Mouse (Mus musculus): Measurements from ENCODE around the gene Zfp628. TPM values are rescaled to one million over a fixed set of nuclear protein-coding genes. Genes with fewer than 3 reads are reported as not detected.
"Not testable (repeated sequence)": the region's sequence is repeated elsewhere in the genome, so short reads cannot be mapped to it uniquely, and the experiment has no call there.

The Zfp628 gene
- 4.8 and 5.0 TPM in 2 replicates for polyA plus RNA-seq (2014; fragmentation: Nextera tagmentation; extraction: Ambion mirVana)

DNA sequence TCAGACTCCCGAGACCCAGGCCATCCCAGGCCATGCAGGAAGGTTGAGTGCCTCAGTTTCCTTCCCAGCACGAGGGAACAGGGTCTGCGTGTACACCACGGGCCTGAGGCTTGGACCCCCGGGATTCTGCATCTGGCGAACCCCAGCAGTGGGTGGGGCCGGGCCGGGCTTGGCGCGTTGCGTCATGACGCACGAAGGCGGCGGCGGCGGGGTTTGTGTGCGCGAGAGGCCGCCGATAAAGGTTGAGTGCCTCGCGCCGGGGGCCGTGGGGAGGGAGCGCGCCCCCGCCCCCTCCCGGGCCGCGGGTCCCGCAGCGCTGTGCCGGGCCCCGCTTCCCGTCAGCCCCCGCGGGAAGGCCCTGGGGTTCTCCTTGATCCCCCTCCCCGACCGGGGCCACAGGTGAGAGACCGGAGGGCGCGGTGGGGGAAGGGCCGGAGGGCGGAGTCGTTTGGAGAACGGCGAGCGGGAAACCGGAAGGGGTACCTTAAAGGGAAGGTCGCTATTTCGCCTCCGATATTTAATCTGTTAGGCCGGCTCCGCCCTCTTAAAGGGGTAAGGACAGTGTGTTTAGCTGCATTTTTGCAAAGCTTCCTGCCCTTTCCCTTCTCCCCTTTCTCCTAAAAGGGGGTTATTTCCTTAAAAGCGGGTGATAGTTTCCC, at the start of gene Zfp628:
Gene Zfp628, plus strand, starts transcription at position 211 of the 659 bp plus-strand sequence.
- peak; percentile 91 for ATAC-seq (replicated peaks; ENCODE audit: low FRiP score)
- Histone ChIP-seq H3K4me3 (ENCODE audit: low read depth, low read length) (peak within 1 kb of the TSS; percentile 70), H3K27me3 (ENCODE audit: control insufficient read depth, insufficient read depth, low read length) (no peaks in the 10 kb centered on the region), H3K36me3 (ENCODE audit: control insufficient read depth, insufficient read depth, low read length) (peaks cover 3% of the 10 kb centered on the region; the same call in 1 of the 2 replicates), H3K4me2 (ENCODE audit: low read depth, low read length, severe bottlenecking) (peak within 1 kb of the TSS; percentile 90), H3K9me3 (ENCODE audit: control insufficient read depth, low read length) (no peaks in the 10 kb centered on the region), H3K9ac (ENCODE audit: low read length) (peak within 1 kb of the TSS; percentile 94), H3K27ac (ENCODE audit: low read depth, low read length) (peak within 1 kb of the TSS; percentile 81), H3K4me1 (replicated peaks; ENCODE audit: control insufficient read depth, insufficient read depth, low read length) (peaks cover 7% of the 10 kb centered on the region; the same call in 1 of the 2 replicates)
- WGBS = under 1% methylated on average over 56 of the region's 56 CpGs
- DNase-seq (ENCODE audit: low spot score) = peak; percentile 96

DNA sequence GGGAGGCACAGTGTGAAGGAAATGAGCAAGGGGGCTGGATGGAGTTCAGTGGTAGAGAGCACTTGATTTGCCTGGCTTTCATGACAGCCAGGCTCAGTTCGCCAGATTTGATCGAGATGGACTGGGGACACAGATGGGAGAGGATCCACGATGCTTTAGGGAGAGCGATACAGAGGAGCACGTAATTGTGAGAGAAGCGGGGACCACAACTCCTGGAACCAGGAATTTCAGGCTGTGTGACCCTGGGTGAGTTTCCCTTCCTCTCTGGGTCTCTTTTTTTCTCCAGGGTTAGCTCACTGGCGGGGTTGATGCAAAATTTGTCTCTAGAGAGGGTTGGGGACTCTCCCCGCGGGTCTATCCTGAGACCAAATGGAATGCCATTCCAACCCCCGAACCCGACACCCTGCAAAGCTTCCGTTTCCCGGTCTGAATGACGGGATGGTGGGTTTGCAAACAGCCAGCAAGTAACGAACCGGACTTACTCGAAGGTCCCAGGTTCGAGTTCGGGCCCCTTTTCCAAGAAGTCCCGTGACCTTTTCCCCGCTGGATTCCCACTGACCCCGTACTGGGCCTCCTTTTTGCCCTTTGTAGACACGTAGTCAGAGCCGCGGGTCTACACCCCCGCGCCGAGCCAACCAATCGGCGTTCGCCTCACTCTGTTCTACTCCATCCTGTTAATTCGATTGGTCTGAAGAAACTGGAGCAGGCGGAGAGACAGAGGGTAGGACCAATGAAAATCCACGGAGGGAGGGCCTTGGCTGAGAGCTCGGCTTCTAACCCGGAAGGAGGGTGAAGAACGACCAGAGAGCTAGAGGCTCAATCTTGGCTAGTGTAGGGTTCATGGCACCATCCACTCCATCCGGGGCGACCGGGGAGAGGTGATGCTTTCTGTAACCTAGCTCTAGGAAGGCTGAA, 49.2 kb upstream of the Zfp628 start:
- H3K27me3 ChIP-seq (ENCODE audit: control insufficient read depth, insufficient read depth, low read length) = no peaks in the 10 kb centered on the region
- H3K36me3 ChIP-seq (ENCODE audit: control insufficient read depth, insufficient read depth, low read length) = no peaks in the 10 kb centered on the region
- ATAC-seq (replicated peaks; ENCODE audit: low FRiP score) (peak; percentile 100), DNase-seq (ENCODE audit: low spot score) (peak; percentile 95)
- H3K9me3 ChIP-seq (ENCODE audit: control insufficient read depth, low read length) = no peaks in the 10 kb centered on the region
- H3K4me3 ChIP-seq (ENCODE audit: low read depth, low read length) = peak overlapping the region; percentile 58
- peak overlapping the region; percentile 70 for H3K4me2 ChIP-seq (ENCODE audit: low read depth, low read length, severe bottlenecking)
- H3K27ac ChIP-seq (ENCODE audit: low read depth, low read length) = no peak overlapping the region
- H3K9ac ChIP-seq (ENCODE audit: low read length) = peak overlapping the region; percentile 64
- WGBS = 4% methylated on average over 40 of the region's 40 CpGs
- peaks cover 6% of the 10 kb centered on the region; the same call in 1 of the 2 replicates for H3K4me1 ChIP-seq (replicated peaks; ENCODE audit: control insufficient read depth, insufficient read depth, low read length)

DNA sequence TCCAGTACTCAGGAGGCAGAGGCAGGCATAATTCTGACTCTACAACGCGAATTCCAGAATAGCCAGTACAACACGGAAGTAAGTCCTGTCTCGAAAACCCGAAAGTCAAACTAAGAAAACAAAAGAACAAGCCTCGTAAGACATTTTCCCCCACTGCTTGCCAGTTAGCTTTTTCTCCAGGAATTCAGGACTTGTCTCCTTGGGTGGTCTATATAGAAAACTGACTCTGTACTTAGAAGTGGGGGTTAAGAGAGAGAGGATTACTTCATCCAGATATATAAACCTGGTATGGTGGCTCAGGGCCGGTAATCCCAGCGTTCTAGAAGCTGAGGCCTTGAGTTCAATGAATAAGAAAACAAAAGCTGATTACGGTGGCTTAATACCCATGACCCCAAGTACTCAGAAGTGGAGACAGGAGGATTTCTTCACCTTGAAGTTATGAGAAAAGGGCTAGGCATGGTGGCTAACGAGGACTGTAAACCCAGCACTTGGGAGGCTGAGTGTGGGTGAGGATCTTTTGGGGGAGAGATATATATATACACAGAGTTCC, 48.3 kb upstream of the Zfp628 start:
- ATAC-seq (replicated peaks; ENCODE audit: low FRiP score) (no peak), DNase-seq (ENCODE audit: low spot score) (no peak)
- Histone ChIP-seq H3K9ac (ENCODE audit: low read length) (peak overlapping the region; percentile 64), H3K4me3 (ENCODE audit: low read depth, low read length) (peak overlapping the region; percentile 58), H3K4me1 (replicated peaks; ENCODE audit: control insufficient read depth, insufficient read depth, low read length) (peaks cover 6% of the 10 kb centered on the region; the same call in 1 of the 2 replicates), H3K4me2 (ENCODE audit: low read depth, low read length, severe bottlenecking) (peak overlapping the region; percentile 70), H3K27ac (ENCODE audit: low read depth, low read length) (no peak overlapping the region), H3K27me3 (ENCODE audit: control insufficient read depth, insufficient read depth, low read length) (no peaks in the 10 kb centered on the region), H3K36me3 (ENCODE audit: control insufficient read depth, insufficient read depth, low read length) (no peaks in the 10 kb centered on the region), H3K9me3 (ENCODE audit: control insufficient read depth, low read length) (no peaks in the 10 kb centered on the region)
- 33% methylated on average over 10 of the region's 10 CpGs for WGBS

DNA sequence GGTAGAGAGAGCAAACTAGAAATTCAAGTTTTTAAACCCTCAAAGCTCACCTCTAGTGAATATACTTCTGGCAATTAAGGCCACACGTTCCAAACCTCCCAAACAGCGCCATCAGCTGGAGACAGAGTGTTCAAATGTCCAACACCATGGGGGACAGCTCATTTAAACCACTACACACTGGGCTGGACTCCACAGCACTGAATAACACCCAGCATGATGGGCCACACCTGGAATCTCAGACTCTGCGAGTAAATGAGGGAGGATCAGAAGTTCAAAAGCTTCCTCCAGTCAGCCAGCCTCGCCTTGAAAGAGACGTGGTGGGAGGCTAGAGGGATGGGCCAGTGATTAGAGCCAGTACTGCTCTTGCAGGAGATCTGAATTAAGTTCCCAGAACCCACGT, 44.9 kb upstream of the Zfp628 start, which contains the start of gene Isoc2b:
Gene Isoc2b, minus strand, starts transcription at position 126 of the 400 bp plus-strand sequence.
- Histone ChIP-seq H3K4me1 (replicated peaks; ENCODE audit: control insufficient read depth, insufficient read depth, low read length) (peaks cover 6% of the 10 kb centered on the region; the same call in 1 of the 2 replicates), H3K27me3 (ENCODE audit: control insufficient read depth, insufficient read depth, low read length) (no peaks in the 10 kb centered on the region), H3K4me2 (ENCODE audit: low read depth, low read length, severe bottlenecking) (no peak within 1 kb of the TSS), H3K27ac (ENCODE audit: low read depth, low read length) (no peak within 1 kb of the TSS), H3K9me3 (ENCODE audit: control insufficient read depth, low read length) (no peaks in the 10 kb centered on the region), H3K36me3 (ENCODE audit: control insufficient read depth, insufficient read depth, low read length) (no peaks in the 10 kb centered on the region), H3K4me3 (ENCODE audit: low read depth, low read length) (no peak within 1 kb of the TSS), H3K9ac (ENCODE audit: low read length) (no peak within 1 kb of the TSS)
- DNase-seq (ENCODE audit: low spot score) (no peak), ATAC-seq (replicated peaks; ENCODE audit: low FRiP score) (no peak)
- 65% methylated on average over 6 of the region's 6 CpGs for WGBS

DNA sequence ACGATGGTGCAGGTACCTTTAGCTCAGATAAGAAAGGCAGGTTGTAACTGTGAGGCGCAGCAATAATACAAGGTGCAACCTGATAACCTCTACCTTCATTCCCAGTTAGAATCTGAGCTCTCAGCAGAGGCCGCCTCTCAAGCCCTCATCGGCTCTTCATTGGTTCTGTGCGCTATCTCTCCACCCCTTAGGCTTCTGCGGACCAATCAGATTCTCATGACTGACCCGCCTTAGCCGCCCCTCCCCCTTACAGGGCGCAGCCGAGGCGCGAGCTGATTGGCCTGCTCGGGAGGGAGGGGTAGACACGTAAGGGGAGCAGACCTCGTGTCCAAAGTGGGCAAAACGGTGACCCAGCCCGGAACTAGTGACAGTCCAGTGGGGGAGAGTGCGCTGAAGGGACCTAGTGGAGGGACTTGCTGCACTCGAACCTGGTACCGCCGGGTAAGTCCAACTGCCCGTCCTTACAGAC, 38.2 kb upstream of the Zfp628 start, which contains the start of gene Isoc2a:
Gene Isoc2a, plus strand, starts transcription at position 401 of the 469 bp plus-strand sequence.
- Histone ChIP-seq H3K4me3 (ENCODE audit: low read depth, low read length) (peak within 1 kb of the TSS; percentile 38), H3K4me1 (replicated peaks; ENCODE audit: control insufficient read depth, insufficient read depth, low read length) (0 out of 2 replicates have a peak, but pooled peaks cover 5% of the 10 kb centered on the region), H3K27ac (ENCODE audit: low read depth, low read length) (no peak within 1 kb of the TSS), H3K36me3 (ENCODE audit: control insufficient read depth, insufficient read depth, low read length) (no peaks in the 10 kb centered on the region), H3K9ac (ENCODE audit: low read length) (peak within 1 kb of the TSS; percentile 59), H3K4me2 (ENCODE audit: low read depth, low read length, severe bottlenecking) (peak within 1 kb of the TSS; percentile 56), H3K9me3 (ENCODE audit: control insufficient read depth, low read length) (no peaks in the 10 kb centered on the region), H3K27me3 (ENCODE audit: control insufficient read depth, insufficient read depth, low read length) (no peaks in the 10 kb centered on the region)
- DNase-seq (ENCODE audit: low spot score) (peak; percentile 94), ATAC-seq (replicated peaks; ENCODE audit: low FRiP score) (peak; percentile 100)
- WGBS = under 1% methylated on average over 22 of the region's 22 CpGs

DNA sequence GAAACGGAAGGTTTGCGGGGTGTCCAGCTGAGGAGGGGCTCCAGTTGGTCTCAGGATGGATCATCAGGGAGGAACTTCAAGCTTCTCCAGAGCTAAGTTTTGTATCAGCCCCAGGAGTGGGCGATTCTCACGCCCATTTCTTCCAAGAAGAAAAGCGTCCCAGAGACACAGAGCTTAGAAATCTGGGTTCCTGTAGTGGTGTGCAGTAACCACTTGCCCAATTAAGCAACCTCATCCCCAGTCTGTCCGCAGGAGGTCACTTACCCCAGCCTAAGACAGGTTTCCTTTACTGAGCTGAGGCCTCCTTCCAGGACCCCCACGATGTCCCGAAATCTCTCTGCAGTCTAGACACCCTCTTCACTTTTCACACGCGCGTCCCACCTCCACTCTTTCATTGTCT, 37.8 kb upstream of the Zfp628 start:
- H3K9ac ChIP-seq (ENCODE audit: low read length) = peak overlapping the region; percentile 59
- no peaks in the 10 kb centered on the region for H3K9me3 ChIP-seq (ENCODE audit: control insufficient read depth, low read length)
- no peak for DNase-seq (ENCODE audit: low spot score)
- 8% methylated on average over 11 of the region's 11 CpGs for WGBS
- H3K36me3 ChIP-seq (ENCODE audit: control insufficient read depth, insufficient read depth, low read length) = no peaks in the 10 kb centered on the region
- H3K4me2 ChIP-seq (ENCODE audit: low read depth, low read length, severe bottlenecking) = peak overlapping the region; percentile 56
- ATAC-seq (replicated peaks; ENCODE audit: low FRiP score) = no peak; the same call in none of the 2 replicates
- H3K4me3 ChIP-seq (ENCODE audit: low read depth, low read length) = peak overlapping the region; percentile 38
- no peak overlapping the region for H3K27ac ChIP-seq (ENCODE audit: low read depth, low read length)
- no peaks in the 10 kb centered on the region for H3K27me3 ChIP-seq (ENCODE audit: control insufficient read depth, insufficient read depth, low read length)
- H3K4me1 ChIP-seq (replicated peaks; ENCODE audit: control insufficient read depth, insufficient read depth, low read length) = 0 out of 2 replicates have a peak, but pooled peaks cover 5% of the 10 kb centered on the region

DNA sequence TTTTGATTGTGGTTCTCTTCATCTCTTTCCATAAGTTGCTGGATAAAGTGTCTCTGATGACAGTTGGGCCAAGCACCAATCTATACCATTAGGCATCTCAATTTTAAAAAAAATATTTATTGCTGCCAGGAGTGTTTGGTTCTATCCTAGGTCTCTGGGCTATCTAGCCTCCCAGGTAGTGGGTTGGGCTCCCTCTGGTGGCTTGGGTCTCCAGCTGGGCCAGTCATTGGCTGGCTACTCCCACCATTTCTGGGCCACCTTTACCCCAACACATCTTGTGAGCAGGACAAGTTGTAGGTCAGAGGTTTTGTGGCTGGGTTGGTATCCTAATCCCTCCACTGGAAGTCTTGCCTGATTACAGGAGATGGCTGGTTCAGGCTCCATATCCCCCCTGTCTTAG, 36.8 kb upstream of the Zfp628 start:
- H3K4me1 ChIP-seq (replicated peaks; ENCODE audit: control insufficient read depth, insufficient read depth, low read length) = 0 out of 2 replicates have a peak, but pooled peaks cover 5% of the 10 kb centered on the region
- H3K4me3 ChIP-seq (ENCODE audit: low read depth, low read length) = no peak overlapping the region
- H3K9me3 ChIP-seq (ENCODE audit: control insufficient read depth, low read length) = no peaks in the 10 kb centered on the region
- DNase-seq (ENCODE audit: low spot score) = no peak
- H3K27ac ChIP-seq (ENCODE audit: low read depth, low read length) = no peak overlapping the region
- no peaks in the 10 kb centered on the region for H3K27me3 ChIP-seq (ENCODE audit: control insufficient read depth, insufficient read depth, low read length)
- no peak for ATAC-seq (replicated peaks; ENCODE audit: low FRiP score)
- no peak overlapping the region for H3K4me2 ChIP-seq (ENCODE audit: low read depth, low read length, severe bottlenecking)
- no peak overlapping the region for H3K9ac ChIP-seq (ENCODE audit: low read length)
- no peaks in the 10 kb centered on the region for H3K36me3 ChIP-seq (ENCODE audit: control insufficient read depth, insufficient read depth, low read length)

DNA sequence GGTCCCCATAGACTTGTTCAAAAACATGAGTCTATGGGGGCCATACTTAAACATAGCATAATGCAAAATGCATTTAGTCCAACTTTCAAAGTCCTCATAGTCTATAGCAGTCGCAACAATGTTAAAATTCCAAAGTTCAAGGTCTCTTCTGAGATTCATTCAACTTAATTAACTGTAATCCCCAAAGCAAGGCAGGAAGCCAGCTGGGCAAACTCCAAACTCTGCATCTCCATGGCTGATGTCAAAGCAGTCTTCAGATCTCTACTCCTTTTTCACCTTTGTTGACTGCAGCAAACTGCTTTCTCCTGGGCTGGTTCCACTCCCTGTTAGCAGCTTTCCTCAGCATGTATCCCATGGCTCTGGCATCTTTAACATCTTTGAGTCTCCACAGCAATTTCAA, 36.0 kb upstream of the Zfp628 start:
- not testable (repeated sequence) for H3K36me3 ChIP-seq (ENCODE audit: control insufficient read depth, insufficient read depth, low read length)

More for the DNA sequence above, 36.0 kb upstream of the Zfp628 start:
- not testable (repeated sequence) for H3K27me3 ChIP-seq (ENCODE audit: control insufficient read depth, insufficient read depth, low read length); H3K9ac ChIP-seq (ENCODE audit: low read length); H3K4me2 ChIP-seq (ENCODE audit: low read depth, low read length, severe bottlenecking); H3K4me1 ChIP-seq (replicated peaks; ENCODE audit: control insufficient read depth, insufficient read depth, low read length); H3K9me3 ChIP-seq (ENCODE audit: control insufficient read depth, low read length); H3K4me3 ChIP-seq (ENCODE audit: low read depth, low read length); H3K27ac ChIP-seq (ENCODE audit: low read depth, low read length); ATAC-seq (replicated peaks; ENCODE audit: low FRiP score); DNase-seq (ENCODE audit: low spot score)
- 96% methylated on average over 1 of the region's 1 CpGs for WGBS
